Mouse (Mus musculus): ENCODE measurements around the gene Rabggta. TPM values are rescaled to one million over a fixed set of nuclear protein-coding genes. Genes with fewer than 3 reads are reported as not detected.

The Rabggta gene
- polyA plus RNA-seq, 1 experiment from 2014 or later = 43.3 TPM

GRCm38 (mm10) chr14:55672741-55673060 lies 49.4 kb downstream of the Rabggta start:
- H3K27ac ChIP-seq (ENCODE audit: low read length) = peak overlapping the region; percentile 13; the same call in 1 of the 2 replicates
- WGBS = 77% methylated on average over 7 of the region's 7 CpGs

DNA sequence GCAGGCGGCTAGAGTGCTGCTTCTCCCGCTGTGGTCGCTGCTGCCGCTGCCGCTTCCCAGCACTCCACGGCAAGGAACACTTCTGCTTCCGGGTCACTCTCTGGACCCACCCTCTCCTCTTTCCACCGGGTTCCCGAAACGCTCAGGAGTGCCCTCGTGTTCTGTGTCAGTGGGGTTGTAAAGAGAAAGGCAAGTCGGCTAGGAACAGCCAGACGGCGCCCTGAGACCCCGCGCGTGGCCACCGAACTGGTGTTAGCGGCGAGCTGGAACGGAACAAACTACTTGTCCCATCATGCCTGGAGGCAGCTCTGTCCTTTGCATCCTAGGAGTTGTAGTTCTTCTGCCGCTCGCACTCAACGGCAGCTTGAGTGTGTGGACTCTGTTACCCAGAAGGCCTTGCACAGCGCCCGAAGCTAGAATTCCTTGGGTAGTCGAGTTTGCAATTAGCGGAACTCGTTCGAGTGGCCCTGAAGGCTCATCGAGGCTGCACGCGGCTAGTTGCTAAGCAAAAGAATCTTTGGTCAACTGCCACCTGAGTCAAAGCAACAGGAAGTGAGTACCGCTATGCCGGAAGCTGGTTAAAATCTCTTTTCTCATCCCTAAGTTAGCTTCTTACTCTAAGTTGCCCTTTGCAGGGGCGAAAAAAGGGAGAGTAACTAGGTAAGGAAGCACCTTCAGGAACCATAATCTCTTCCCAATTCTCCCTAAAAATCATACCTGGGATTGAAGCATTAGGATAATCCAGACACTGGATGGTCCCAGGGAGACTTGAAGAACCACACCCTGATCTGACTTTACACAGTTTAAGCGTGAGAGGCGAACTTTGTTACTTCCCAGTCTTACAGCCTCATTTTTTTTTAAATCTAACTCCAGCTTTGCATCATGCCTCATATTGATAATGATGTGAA lies 50.0 kb downstream of the Rabggta start, which contains the start of the genes Gmpr2 and Nedd8:
Gene Gmpr2 (plus strand): TSS at position 109 of the 908 bp plus-strand sequence.
Gene Nedd8 (minus strand): TSS at position 292 of the 908 bp plus-strand sequence.
- under 1% methylated on average over 38 of the region's 38 CpGs for WGBS
- Histone ChIP-seq H3K4me2 (replicated peaks; ENCODE audit: low read depth, low read length) (peak within 1 kb of the TSS; percentile 74), H3K4me1 (ENCODE audit: insufficient read depth, low read length) (peaks cover 15% of the 10 kb centered on the region), H3K27ac (ENCODE audit: low read length) (peak within 1 kb of the TSS; percentile 87), H3K4me3 (ENCODE audit: low read length) (peak within 1 kb of the TSS; percentile 94), H3K9me3 (ENCODE audit: low read length) (no peaks in the 10 kb centered on the region), H3K9ac (replicated peaks; ENCODE audit: low read length) (peak within 1 kb of the TSS; percentile 88), H3K27me3 (ENCODE audit: insufficient read depth, low read length) (no peaks in the 10 kb centered on the region), H3K36me3 (ENCODE audit: insufficient read depth, low read length) (peaks cover 26% of the 10 kb centered on the region)
- peak; percentile 99 for ATAC-seq (ENCODE audit: low FRiP score, low TSS enrichment)

More at GRCm38 (mm10) chr14:55672741-55673060, 49.4 kb downstream of the Rabggta start:
- peak overlapping the region; percentile 74 for H3K4me2 ChIP-seq (replicated peaks; ENCODE audit: low read depth, low read length)
- no peak for ATAC-seq (ENCODE audit: low FRiP score, low TSS enrichment)
- no peaks in the 10 kb centered on the region for H3K9me3 ChIP-seq (ENCODE audit: low read length)
- peaks cover 32% of the 10 kb centered on the region for H3K36me3 ChIP-seq (ENCODE audit: insufficient read depth, low read length)
- no peaks in the 10 kb centered on the region for H3K27me3 ChIP-seq (ENCODE audit: insufficient read depth, low read length)
- H3K4me1 ChIP-seq (ENCODE audit: insufficient read depth, low read length) = peaks cover 15% of the 10 kb centered on the region
- H3K4me3 ChIP-seq (ENCODE audit: low read length) = peak overlapping the region; percentile 94
- peak overlapping the region; percentile 61 for H3K9ac ChIP-seq (replicated peaks; ENCODE audit: low read length)

- peaks cover 23% of the 10 kb centered on the region for H3K36me3 ChIP-seq (ENCODE audit: insufficient read depth, low read length)
- peak overlapping the region; percentile 88 for H3K9ac ChIP-seq (replicated peaks; ENCODE audit: low read length)
- H3K4me3 ChIP-seq (ENCODE audit: low read length) = peak overlapping the region; percentile 94
- ATAC-seq (ENCODE audit: low FRiP score, low TSS enrichment) = peak; percentile 68
- peak overlapping the region; percentile 74 for H3K4me2 ChIP-seq (replicated peaks; ENCODE audit: low read depth, low read length)
- no peaks in the 10 kb centered on the region for H3K27me3 ChIP-seq (ENCODE audit: insufficient read depth, low read length)
- peaks cover 15% of the 10 kb centered on the region for H3K4me1 ChIP-seq (ENCODE audit: insufficient read depth, low read length)
- WGBS = under 1% methylated on average over 12 of the region's 12 CpGs
- peak overlapping the region; percentile 87 for H3K27ac ChIP-seq (ENCODE audit: low read length)
- no peaks in the 10 kb centered on the region for H3K9me3 ChIP-seq (ENCODE audit: low read length)
Observed at GRCm38 (mm10) chr14:55671486-55671832, 50.6 kb downstream of the Rabggta start.

Other genes starting within 250 kb of the Rabggta start
- gene Dhrs4, start 243.5 kb downstream of the Rabggta start, polyA plus RNA-seq (2015; fragmentation: Nextera tagmentation; extraction: Ambion mirVana) = 147 and 157 TPM in 2 replicates
- 2.5 and 3.0 TPM in 2 replicates for gene Carmil3, start 231.6 kb downstream of the Rabggta start, polyA plus RNA-seq (2015; fragmentation: Nextera tagmentation; extraction: Ambion mirVana)
- 0.21 and 0.46 TPM in 2 replicates for gene Cpne6, start 211.8 kb downstream of the Rabggta start, polyA plus RNA-seq (2015; fragmentation: Nextera tagmentation; extraction: Ambion mirVana)
- not detected in 2 replicates for gene Nrl, start 197.3 kb downstream of the Rabggta start, polyA plus RNA-seq (2015; fragmentation: Nextera tagmentation; extraction: Ambion mirVana)
- 64.2 and 66.0 TPM in 2 replicates for gene Pck2, start 182.0 kb downstream of the Rabggta start, polyA plus RNA-seq (2015; fragmentation: Nextera tagmentation; extraction: Ambion mirVana)
- gene Dcaf11, start 162.3 kb downstream of the Rabggta start, polyA plus RNA-seq (2015; fragmentation: Nextera tagmentation; extraction: Ambion mirVana) = 117 TPM in 2 replicates
- 1.2 and 1.6 TPM in 2 replicates for gene A730061H03Rik, start 161.9 kb downstream of the Rabggta start, polyA plus RNA-seq (2015; fragmentation: Nextera tagmentation; extraction: Ambion mirVana)
- 4.5 and 4.6 TPM in 2 replicates for gene Fitm1, start 146.6 kb downstream of the Rabggta start, polyA plus RNA-seq (2015; fragmentation: Nextera tagmentation; extraction: Ambion mirVana)
- 156 and 168 TPM in 2 replicates for gene Psme1, start 144.1 kb downstream of the Rabggta start, polyA plus RNA-seq (2015; fragmentation: Nextera tagmentation; extraction: Ambion mirVana)
- 9.3 and 9.5 TPM in 2 replicates for gene Emc9, start 137.0 kb downstream of the Rabggta start, polyA plus RNA-seq (2015; fragmentation: Nextera tagmentation; extraction: Ambion mirVana)
- 207 and 226 TPM in 2 replicates for gene Psme2, start 131.2 kb downstream of the Rabggta start, polyA plus RNA-seq (2015; fragmentation: Nextera tagmentation; extraction: Ambion mirVana)
- gene Rnf31, start 130.6 kb downstream of the Rabggta start, polyA plus RNA-seq (2015; fragmentation: Nextera tagmentation; extraction: Ambion mirVana) = 21.3 and 26.2 TPM in 2 replicates
- 16.8 and 17.7 TPM in 2 replicates for gene Irf9, start 118.7 kb downstream of the Rabggta start, polyA plus RNA-seq (2015; fragmentation: Nextera tagmentation; extraction: Ambion mirVana)
- 23.0 and 24.2 TPM in 2 replicates for gene Rec8, start 104.2 kb downstream of the Rabggta start, polyA plus RNA-seq (2015; fragmentation: Nextera tagmentation; extraction: Ambion mirVana)
- gene Ipo4, start 86.3 kb downstream of the Rabggta start, polyA plus RNA-seq (2015; fragmentation: Nextera tagmentation; extraction: Ambion mirVana) = 120 and 130 TPM in 2 replicates
- gene Gm49378, start 84.4 kb downstream of the Rabggta start, polyA plus RNA-seq (2015; fragmentation: Nextera tagmentation; extraction: Ambion mirVana) = 1.5 and 1.6 TPM in 2 replicates
- gene Tm9sf1, start 78.5 kb downstream of the Rabggta start, polyA plus RNA-seq (2015; fragmentation: Nextera tagmentation; extraction: Ambion mirVana) = 137 and 139 TPM in 2 replicates
- 1.1 and 1.3 TPM in 2 replicates for gene Tssk4, start 72.1 kb downstream of the Rabggta start, polyA plus RNA-seq (2015; fragmentation: Nextera tagmentation; extraction: Ambion mirVana)
- gene Mdp1, start 61.8 kb downstream of the Rabggta start, polyA plus RNA-seq (2015; fragmentation: Nextera tagmentation; extraction: Ambion mirVana) = 59.8 and 61.0 TPM in 2 replicates
- 74.1 and 74.2 TPM in 2 replicates for gene Gmpr2, start 50.3 kb downstream of the Rabggta start, polyA plus RNA-seq (2015; fragmentation: Nextera tagmentation; extraction: Ambion mirVana)
- gene Nedd8, start 50.1 kb downstream of the Rabggta start, polyA plus RNA-seq (2015; fragmentation: Nextera tagmentation; extraction: Ambion mirVana) = 514 and 521 TPM in 2 replicates
- gene Tinf2, start 40.4 kb downstream of the Rabggta start, polyA plus RNA-seq (2015; fragmentation: Nextera tagmentation; extraction: Ambion mirVana) = 43.9 and 44.5 TPM in 2 replicates
- 2.9 and 3.0 TPM in 2 replicates for gene Tgm1, start 8.3 kb downstream of the Rabggta start, polyA plus RNA-seq (2015; fragmentation: Nextera tagmentation; extraction: Ambion mirVana)
- gene Dhrs1, start 23.4 kb upstream of the Rabggta start, polyA plus RNA-seq (2015; fragmentation: Nextera tagmentation; extraction: Ambion mirVana) = 112 and 119 TPM in 2 replicates
- gene Nop9, start 23.4 kb upstream of the Rabggta start, polyA plus RNA-seq (2015; fragmentation: Nextera tagmentation; extraction: Ambion mirVana) = 40.6 and 41.9 TPM in 2 replicates
- 21.1 and 21.3 TPM in 2 replicates for gene Cideb, start 36.2 kb upstream of the Rabggta start, polyA plus RNA-seq (2015; fragmentation: Nextera tagmentation; extraction: Ambion mirVana)
- 0.41 and 0.45 TPM in 2 replicates for gene Ltb4r2, start 39.2 kb upstream of the Rabggta start, polyA plus RNA-seq (2015; fragmentation: Nextera tagmentation; extraction: Ambion mirVana)
- gene Ltb4r1, start 43.7 kb upstream of the Rabggta start, polyA plus RNA-seq (2015; fragmentation: Nextera tagmentation; extraction: Ambion mirVana) = 0.54 and 0.92 TPM in 2 replicates
- 16.7 and 19.7 TPM in 2 replicates for gene Adcy4, start 61.8 kb upstream of the Rabggta start, polyA plus RNA-seq (2015; fragmentation: Nextera tagmentation; extraction: Ambion mirVana)
- gene Ripk3, start 66.6 kb upstream of the Rabggta start, polyA plus RNA-seq (2015; fragmentation: Nextera tagmentation; extraction: Ambion mirVana) = 39.3 and 43.4 TPM in 2 replicates
- gene Nfatc4, start 100.9 kb upstream of the Rabggta start, polyA plus RNA-seq (2015; fragmentation: Nextera tagmentation; extraction: Ambion mirVana) = 38.2 and 38.7 TPM in 2 replicates
- 22.5 and 25.1 TPM in 2 replicates for gene Nynrin, start 131.7 kb upstream of the Rabggta start, polyA plus RNA-seq (2015; fragmentation: Nextera tagmentation; extraction: Ambion mirVana)
- gene Cbln3, start 162.1 kb upstream of the Rabggta start, polyA plus RNA-seq (2015; fragmentation: Nextera tagmentation; extraction: Ambion mirVana) = 0.42 and 0.74 TPM in 2 replicates
- 18.7 and 19.3 TPM in 2 replicates for gene Khnyn, start 162.7 kb upstream of the Rabggta start, polyA plus RNA-seq (2015; fragmentation: Nextera tagmentation; extraction: Ambion mirVana)
- 71.1 and 75.8 TPM in 2 replicates for gene Sdr39u1, start 178.0 kb upstream of the Rabggta start, polyA plus RNA-seq (2015; fragmentation: Nextera tagmentation; extraction: Ambion mirVana)
- gene Cma1, start 222.4 kb upstream of the Rabggta start, polyA plus RNA-seq (2015; fragmentation: Nextera tagmentation; extraction: Ambion mirVana) = 2.0 and 2.3 TPM in 2 replicates
- not detected in 2 replicates for gene Cma2, start 228.7 kb upstream of the Rabggta start, polyA plus RNA-seq (2015; fragmentation: Nextera tagmentation; extraction: Ambion mirVana)

Measured in kidney, embryonic 16.5 days (tissue).